Mouse (Mus musculus): ENCODE measurements around the gene Tsc22d3. TPM values are rescaled to one million over a fixed set of nuclear protein-coding genes. Genes with fewer than 3 reads are reported as not detected.

Gene Tsc22d3
- polyA plus RNA-seq (2015; fragmentation: Nextera tagmentation; extraction: Ambion mirVana), result 124 and 129 TPM in 2 replicates

DNA sequence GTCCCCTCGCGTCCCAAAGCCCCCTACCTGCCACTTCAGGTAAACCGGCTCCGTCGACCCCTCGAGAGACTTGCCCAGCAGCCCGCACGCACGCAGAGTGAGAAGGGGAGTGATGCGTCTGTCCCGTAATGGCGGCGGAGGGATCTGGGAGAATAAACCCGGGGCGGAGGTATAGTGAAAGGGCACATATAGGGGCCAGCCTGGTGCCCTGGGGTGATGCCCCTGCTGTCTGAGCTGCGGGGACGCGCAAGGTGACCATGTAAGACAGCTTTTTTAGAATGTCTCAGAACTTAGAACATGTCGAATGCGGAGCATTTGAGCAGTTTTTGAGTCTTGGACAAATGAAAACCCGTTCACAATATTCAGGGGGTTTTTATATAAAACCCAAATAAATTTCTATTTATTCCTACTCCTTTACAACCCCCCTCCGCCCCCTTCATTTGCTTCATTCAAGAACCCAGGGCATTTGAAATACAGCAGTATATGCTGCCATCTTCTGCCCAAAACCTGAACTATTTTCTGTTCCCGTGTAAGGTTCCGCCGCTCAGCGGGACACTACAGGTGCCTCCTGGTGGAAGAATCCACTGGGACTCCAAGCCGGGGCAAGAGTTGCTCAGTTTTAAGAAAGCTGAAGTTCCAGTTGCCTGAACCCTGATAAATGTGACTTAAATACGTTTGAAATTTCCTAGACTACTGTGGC lies at the start of gene Tsc22d3:
Gene Tsc22d3 (minus strand): TSS at position 250 of the 700 bp plus-strand sequence.

Other genes starting within 250 kb of the Tsc22d3 start
- 78.8 and 86.3 TPM in 2 replicates for gene Prps1, start 144.0 kb downstream of the Tsc22d3 start, polyA plus RNA-seq (2015; fragmentation: Nextera tagmentation; extraction: Ambion mirVana)
- 5.2 and 6.7 TPM in 2 replicates for gene Mid2, start 63.9 kb upstream of the Tsc22d3 start, polyA plus RNA-seq (2015; fragmentation: Nextera tagmentation; extraction: Ambion mirVana)
- gene Tex13b, start 212.8 kb upstream of the Tsc22d3 start, polyA plus RNA-seq (2015; fragmentation: Nextera tagmentation; extraction: Ambion mirVana), result not detected in 2 replicates